Mouse (Mus musculus): ENCODE measurements around the gene Eef1akmt3. TPM values are rescaled to one million over a fixed set of nuclear protein-coding genes. Genes with fewer than 3 reads are reported as not detected.
"Not testable (repeated sequence)": the region's sequence is repeated elsewhere in the genome, so short reads cannot be mapped to it uniquely, and the experiment has no call there.

The Eef1akmt3 gene
- total RNA-seq, 2 experiments from 2014 or later, result not detected

- ATAC-seq (replicated peaks; ENCODE audit: low FRiP score, poor library complexity, severe bottlenecking), result not testable (repeated sequence)
Measured at GRCm38 (mm10) chr10:127072270-127072669, 31.0 kb upstream of the Eef1akmt3 start.

- no peak for ATAC-seq (replicated peaks; ENCODE audit: low FRiP score, poor library complexity, severe bottlenecking)
Measured at GRCm38 (mm10) chr10:127071203-127071602, 29.9 kb upstream of the Eef1akmt3 start.

- peak; percentile 97 for ATAC-seq (replicated peaks; ENCODE audit: low FRiP score, poor library complexity, severe bottlenecking)
Measured at GRCm38 (mm10) chr10:127070190-127071121, 29.1 kb upstream of the Eef1akmt3 start, which contains the start of gene Tspan31. Tspan31 (minus strand) TSS chr10:127070264.

DNA sequence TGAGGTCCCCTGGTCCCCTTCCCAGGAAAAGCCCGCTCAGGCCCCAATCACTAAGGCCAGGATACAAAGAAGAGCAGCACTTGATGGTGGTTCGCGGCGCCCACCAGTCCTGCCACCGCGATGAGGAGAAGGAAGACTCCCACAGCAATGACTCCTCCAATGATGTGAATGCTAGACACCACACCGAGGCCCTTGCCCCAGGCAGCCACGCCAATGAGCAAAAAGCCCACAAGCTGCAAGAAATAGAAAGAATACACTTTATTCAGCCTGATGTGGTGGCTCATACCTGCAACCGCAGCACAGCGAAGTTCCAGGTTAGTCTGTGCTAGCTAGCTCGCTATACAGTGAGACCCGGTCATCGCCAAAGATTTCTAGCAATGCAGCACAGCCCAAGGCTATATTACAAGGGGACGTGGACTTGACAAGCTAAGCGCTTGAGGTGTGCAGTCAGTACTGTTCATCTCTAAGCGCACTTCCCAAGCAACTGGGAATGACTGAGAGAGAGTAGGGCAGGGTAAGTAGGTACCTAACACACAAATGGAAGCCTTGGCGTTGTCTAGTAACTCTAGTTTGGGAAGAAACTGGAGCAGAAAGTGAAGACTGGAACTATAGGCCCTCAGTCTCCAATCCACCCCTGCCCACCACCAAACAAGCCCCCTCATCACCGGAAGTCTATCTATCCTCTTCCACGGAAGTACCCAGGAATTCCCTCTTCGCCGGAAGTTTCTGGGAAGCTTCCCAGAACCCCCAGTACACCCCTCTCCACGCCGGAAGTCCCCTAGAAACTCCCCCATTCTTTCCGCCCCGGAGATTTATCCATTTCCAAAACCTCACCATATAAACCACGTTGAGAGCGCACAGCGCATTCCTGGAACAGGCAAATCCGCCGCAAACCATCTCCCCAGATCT lies 28.2 kb upstream of the Eef1akmt3 start:
- 0 out of 2 replicates have a peak, but pooled peaks have one; percentile 16 for ATAC-seq (replicated peaks; ENCODE audit: low FRiP score, poor library complexity, severe bottlenecking)

GRCm38 (mm10) chr10:127068360-127069038 lies 27.2 kb upstream of the Eef1akmt3 start:
- ATAC-seq (replicated peaks; ENCODE audit: low FRiP score, poor library complexity, severe bottlenecking), result no peak

- no peak for ATAC-seq (replicated peaks; ENCODE audit: low FRiP score, poor library complexity, severe bottlenecking)
Measured at GRCm38 (mm10) chr10:127066519-127067018, 25.3 kb upstream of the Eef1akmt3 start.

DNA sequence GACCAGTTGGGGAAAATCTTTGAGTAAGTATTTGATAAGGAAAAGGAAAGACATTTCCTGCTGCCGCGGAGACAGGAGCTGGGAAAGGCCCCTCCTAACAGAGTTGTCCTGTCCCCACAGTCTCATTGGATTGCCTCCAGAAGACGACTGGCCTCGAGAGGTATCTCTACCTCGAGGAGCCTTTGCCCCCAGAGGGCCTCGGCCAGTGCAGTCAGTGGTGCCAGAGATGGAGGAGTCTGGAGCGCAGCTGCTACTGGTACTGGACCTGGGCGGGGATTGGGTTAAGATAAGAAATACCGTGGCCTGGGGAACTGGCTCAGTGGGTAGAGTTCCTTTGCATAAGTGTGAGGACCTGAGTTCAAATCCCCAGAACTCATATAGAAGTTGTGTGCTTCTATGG lies 24.7 kb upstream of the Eef1akmt3 start:
- no peak for ATAC-seq (replicated peaks; ENCODE audit: low FRiP score, poor library complexity, severe bottlenecking)

- ATAC-seq (replicated peaks; ENCODE audit: low FRiP score, poor library complexity, severe bottlenecking), result peak; percentile 21
Measured at GRCm38 (mm10) chr10:127063913-127064870, 22.9 kb upstream of the Eef1akmt3 start.

GRCm38 (mm10) chr10:127063239-127063872 lies 22.0 kb upstream of the Eef1akmt3 start, which contains the start of gene Cdk4:
Cdk4 (plus strand) TSS chr10:127063534.
- peak; percentile 85 for ATAC-seq (replicated peaks; ENCODE audit: low FRiP score, poor library complexity, severe bottlenecking)

DNA sequence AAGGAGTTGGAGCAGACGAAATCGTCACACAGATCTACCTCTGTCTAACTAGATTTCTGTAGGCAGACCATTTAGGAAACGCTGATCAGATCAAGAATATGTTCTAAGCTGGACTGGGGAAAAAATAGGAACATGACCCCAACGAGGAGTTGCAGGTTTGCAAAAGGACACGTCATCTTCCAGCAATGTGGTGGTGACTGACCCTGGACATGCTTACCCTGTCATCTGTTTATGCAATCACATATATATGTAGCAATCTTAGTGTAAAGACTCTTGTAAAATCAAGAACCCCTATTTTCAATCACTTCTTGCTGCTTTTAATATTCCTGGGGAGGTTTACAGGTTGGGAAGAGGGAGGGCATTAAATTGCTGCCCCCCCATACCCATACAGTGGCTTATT lies 21.2 kb upstream of the Eef1akmt3 start:
- ATAC-seq (replicated peaks; ENCODE audit: low FRiP score, poor library complexity, severe bottlenecking), result no peak

- not testable (repeated sequence) for ATAC-seq (replicated peaks; ENCODE audit: low FRiP score, poor library complexity, severe bottlenecking)
Measured at GRCm38 (mm10) chr10:127062101-127062500, 20.8 kb upstream of the Eef1akmt3 start.

GRCm38 (mm10) chr10:127061513-127061912 lies 20.2 kb upstream of the Eef1akmt3 start:
- ATAC-seq (replicated peaks; ENCODE audit: low FRiP score, poor library complexity, severe bottlenecking), result no peak

DNA sequence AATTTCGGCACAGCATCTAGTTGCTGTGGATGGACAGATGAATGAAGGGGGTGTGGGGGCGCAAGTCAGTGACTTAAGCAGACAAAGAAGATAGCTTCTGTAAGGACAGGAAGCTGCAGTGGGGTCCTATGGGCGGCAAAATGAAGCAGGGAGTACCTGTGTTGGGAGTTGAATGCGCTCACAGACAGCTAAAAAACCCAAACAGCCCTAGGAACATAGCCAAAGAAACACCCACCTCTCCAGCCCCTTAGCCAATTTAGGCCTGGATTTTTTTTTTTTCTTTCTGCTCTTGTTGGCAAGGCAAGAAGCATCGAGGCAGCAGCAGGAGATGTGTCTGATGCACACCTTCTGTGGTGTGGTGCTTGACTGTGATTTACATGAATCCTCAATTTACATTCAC lies 19.8 kb upstream of the Eef1akmt3 start:
- ATAC-seq (replicated peaks; ENCODE audit: low FRiP score, poor library complexity, severe bottlenecking), result no peak

DNA sequence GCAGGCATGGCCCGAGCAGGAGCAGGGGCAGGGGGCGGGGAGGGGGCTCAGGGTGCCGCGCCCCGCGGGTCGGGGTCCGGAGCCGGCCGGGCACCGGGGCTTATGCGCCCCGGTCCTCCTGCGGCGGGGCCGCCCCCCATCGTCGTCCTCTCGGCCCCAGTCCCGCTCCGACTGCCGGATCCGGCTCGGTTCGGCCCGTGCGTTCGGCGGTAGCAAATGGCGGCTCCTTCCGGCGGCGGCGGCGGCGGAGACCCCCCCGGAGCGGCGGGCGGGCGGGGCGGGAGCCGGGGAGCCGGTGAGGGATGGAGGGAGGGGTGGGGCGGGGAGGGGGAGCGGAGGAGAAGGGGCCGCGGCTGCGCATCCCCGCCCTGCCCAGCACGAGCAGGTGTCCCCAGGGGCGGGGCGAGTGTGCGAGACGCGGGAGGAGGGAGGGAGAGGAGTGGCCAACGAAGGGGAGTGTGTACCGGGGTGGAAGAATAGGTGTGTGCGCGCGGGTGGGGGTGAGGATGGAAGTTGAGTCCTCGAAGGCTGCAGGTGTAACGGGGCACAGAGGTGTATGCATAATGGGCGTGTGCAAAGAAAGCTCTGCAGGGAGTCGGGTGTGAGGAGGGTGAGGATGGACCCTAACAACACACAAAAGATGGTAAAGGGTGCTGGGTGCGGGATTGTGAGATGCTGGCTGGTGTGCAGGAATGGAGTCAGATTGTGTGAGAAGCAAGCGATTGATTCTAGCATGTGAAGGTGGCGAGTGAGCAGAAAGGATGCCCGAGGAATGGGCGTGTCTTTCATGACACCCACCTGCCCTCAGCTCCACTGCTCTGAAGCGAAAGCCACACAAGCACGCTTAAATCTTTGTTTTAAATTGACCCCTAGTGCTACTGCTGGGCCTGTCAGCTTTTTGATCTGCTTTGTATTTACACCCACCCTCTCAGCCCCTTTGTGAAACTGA lies 18.9 kb upstream of the Eef1akmt3 start, which contains the start of gene March9:
March9 (minus strand) TSS at position 217 of the 949 bp plus-strand sequence.
- no peak for ATAC-seq (replicated peaks; ENCODE audit: low FRiP score, poor library complexity, severe bottlenecking)

DNA sequence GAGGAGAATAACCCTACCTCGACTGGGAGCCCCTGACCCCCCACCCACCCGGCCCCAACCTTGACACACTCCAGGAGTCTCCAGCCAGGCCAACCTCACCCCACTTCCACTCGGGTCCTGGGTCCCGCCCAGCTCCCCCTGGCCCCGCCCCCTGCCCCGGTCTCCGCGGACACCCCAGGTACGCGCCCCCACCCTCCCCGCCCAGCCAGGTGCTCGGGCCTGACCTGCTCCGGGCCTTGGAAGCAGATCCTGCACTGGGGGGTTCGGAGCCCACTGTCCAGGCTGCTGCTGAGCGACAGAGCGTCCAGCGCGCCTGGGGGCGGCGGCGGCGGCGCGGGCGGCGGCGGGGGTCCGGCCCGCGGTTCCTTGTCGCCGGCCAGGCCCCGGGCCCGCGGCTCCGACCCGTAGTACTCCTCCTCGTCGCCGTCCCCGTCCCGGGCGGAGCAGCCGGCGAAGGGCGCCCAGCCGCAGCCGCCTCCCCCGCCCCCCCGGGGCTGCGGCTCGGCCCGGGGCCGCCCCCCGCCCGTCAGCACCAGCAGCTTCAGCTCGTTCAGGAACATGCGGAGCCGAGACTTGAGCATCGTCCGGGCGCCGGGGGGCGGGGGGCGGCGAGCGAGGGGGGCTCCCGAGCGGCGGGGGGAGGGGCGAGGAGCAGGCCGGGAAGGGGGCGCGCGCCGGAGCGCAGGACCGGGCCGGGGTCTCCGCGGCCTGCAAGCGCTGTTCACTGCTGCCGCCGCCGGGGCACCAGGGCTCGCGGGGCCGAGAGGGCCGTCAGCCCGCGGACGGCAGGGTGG lies 18.1 kb upstream of the Eef1akmt3 start:
- ATAC-seq (replicated peaks; ENCODE audit: low FRiP score, poor library complexity, severe bottlenecking), result no peak

DNA sequence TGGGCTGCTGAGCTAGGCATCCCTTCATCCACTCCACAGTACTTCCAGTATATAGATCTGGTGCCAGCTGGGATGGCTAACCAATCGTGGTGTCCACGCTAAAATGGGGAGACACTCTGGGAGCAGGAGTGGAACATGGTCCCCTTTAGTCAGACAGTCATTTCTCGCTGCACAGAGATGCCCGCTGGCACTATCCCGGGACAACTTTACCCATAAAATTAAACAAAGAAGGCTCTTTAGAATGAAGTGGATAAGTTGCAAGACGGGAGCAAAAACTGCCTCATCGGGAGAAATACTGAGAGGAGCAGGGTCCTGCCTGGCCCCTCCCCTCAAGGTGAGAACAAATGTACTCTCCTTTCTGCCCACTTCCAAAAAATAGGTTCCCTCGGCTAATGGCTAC lies 17.4 kb upstream of the Eef1akmt3 start:
- ATAC-seq (replicated peaks; ENCODE audit: low FRiP score, poor library complexity, severe bottlenecking), result no peak

All from erythroblast, adult 5-6 weeks (primary cell).